ENCODE assay signal across 9 mouse cellular contexts in genomic region chr6:116635251-116636180, GRCm38 (mm10). TPM values are rescaled to one million over a fixed set of nuclear protein-coding genes. Genes with fewer than 3 reads are reported as not detected.
A peak's percentile ranks its signal among the peaks of the same experiment; 100 is the strongest.
DNase-seq lines count a peak whose midpoint lies in the region; ATAC-seq and TF ChIP-seq lines count a peak whose summit lies in the region.
"Had no signal": no experiment of that assay in that cellular context is flagged by ENCODE, and none has a peak within 500 bp of the region (broad histone marks: within the 10 kb centered on the region; RNA-seq: fewer than 3 reads in every experiment).

No protein-coding gene starts in this region.

- no peaks in the 10 kb centered on the region for H3K36me3 ChIP-seq in kidney, embryonic 14.5 days (ENCODE audit: control insufficient read depth, insufficient read depth, low read length)
- no peaks in the 10 kb centered on the region for H3K36me3 ChIP-seq in lung, embryonic 16.5 days (ENCODE audit: control insufficient read depth, insufficient read depth, low read length)

- no peak for TF ChIP-seq CTCF in layer of hippocampus, adult 2 months (conservative IDR thresholded peaks at IDR 0.05)

- H3K9ac ChIP-seq in kidney, embryonic 14.5 days (ENCODE audit: low read depth, low read length): no peak overlapping the region
- no peak overlapping the region for H3K9ac ChIP-seq in lung, embryonic 16.5 days (ENCODE audit: low read length)

- no peaks in the 10 kb centered on the region for H3K27me3 ChIP-seq in kidney, embryonic 14.5 days (ENCODE audit: control insufficient read depth, insufficient read depth, low read length)
- no peaks in the 10 kb centered on the region for H3K27me3 ChIP-seq in lung, embryonic 16.5 days (ENCODE audit: control insufficient read depth, insufficient read depth, low read depth, low read length)

- no peak for DNase-seq in layer of hippocampus, adult 2 months (ENCODE audit: low spot score in 2 of 2)
- no peak for DNase-seq in layer of hippocampus, adult 9-11 months
- DNase-seq in heart, adult 11 months: peak; percentile 100
- no peak for DNase-seq in thymus, postnatal 25 days
- DNase-seq in layer of hippocampus, postnatal 25 days (ENCODE audit: extremely low spot score in 1 of 2, low spot score in 1 of 2): no peak
- DNase-seq in natural killer cell, adult 2 months (ENCODE audit: low spot score in 2 of 2): no peak

- H3K4me3 ChIP-seq in layer of hippocampus, adult 2 months: no peak overlapping the region
- H3K4me3 ChIP-seq in kidney, embryonic 14.5 days (ENCODE audit: low read length): no peak overlapping the region
- no peak overlapping the region for H3K4me3 ChIP-seq in lung, embryonic 16.5 days (ENCODE audit: low read length)

- peak; percentile 73 for ATAC-seq in kidney, embryonic 14.5 days (ENCODE audit: low FRiP score, low TSS enrichment)
- peak; percentile 97 for ATAC-seq in lung, embryonic 16.5 days (ENCODE audit: low read depth)

- peak overlapping the region; percentile 25 for H3K27ac ChIP-seq in layer of hippocampus, adult 2 months
- peak overlapping the region; percentile 32; the same call in 1 of the 2 replicates for H3K27ac ChIP-seq in kidney, embryonic 14.5 days (ENCODE audit: low read depth, low read length)
- peak overlapping the region; percentile 77 for H3K27ac ChIP-seq in lung, embryonic 16.5 days (ENCODE audit: low read length)

- H3K4me1 ChIP-seq in kidney, embryonic 14.5 days (ENCODE audit: control insufficient read depth, insufficient read depth, low read length): peaks cover 7% of the 10 kb centered on the region; the same call in 1 of the 2 replicates
- H3K4me1 ChIP-seq in lung, embryonic 16.5 days (replicated peaks; ENCODE audit: control insufficient read depth, insufficient read depth, low read length): peaks cover 7% of the 10 kb centered on the region

- no peaks in the 10 kb centered on the region for H3K9me3 ChIP-seq in kidney, embryonic 14.5 days (ENCODE audit: control insufficient read depth, low read length)
- H3K9me3 ChIP-seq in lung, embryonic 16.5 days (ENCODE audit: control insufficient read depth, low read length): no peaks in the 10 kb centered on the region

- WGBS in kidney, embryonic 14.5 days: 30% methylated on average over 10 of the region's 10 CpGs
- 32% methylated on average over 10 of the region's 10 CpGs for WGBS in lung, embryonic 16.5 days

- no peak overlapping the region for H3K4me2 ChIP-seq in kidney, embryonic 14.5 days (replicated peaks; ENCODE audit: low read depth, low read length)
- H3K4me2 ChIP-seq in lung, embryonic 16.5 days (ENCODE audit: low read depth, low read length): no peak overlapping the region

RNA-seq across cellular contexts. Expression of gene Zfp422, which starts 6.7 kb away (rescaled TPM):
- 10 to 100 TPM; 21.2 to 22.1 TPM for total RNA-seq in layer of hippocampus, adult 2 months (2021)
- 187 and 240 TPM in 2 replicates for polyA plus RNA-seq in kidney, embryonic 14.5 days (2014; fragmentation: Nextera tagmentation; extraction: Ambion mirVana)
- 146 and 148 TPM in 2 replicates for polyA plus RNA-seq in lung, embryonic 16.5 days (2015; fragmentation: Nextera tagmentation; extraction: Ambion mirVana)
- total RNA-seq in layer of hippocampus, postnatal 25 days (2021): 10 to 100 TPM; 21.9 to 24.4 TPM

RNA-seq across cellular contexts. Expression of gene Depp1, which starts 14.9 kb away (rescaled TPM):
- total RNA-seq in layer of hippocampus, adult 2 months (2021): 1 to 10 TPM in 1 of 2 experiments, under 1 TPM in 1; 0.54 to 1.4 TPM
- polyA plus RNA-seq in kidney, embryonic 14.5 days (2014; fragmentation: Nextera tagmentation; extraction: Ambion mirVana): 23.1 and 27.5 TPM in 2 replicates
- 45.0 and 61.1 TPM in 2 replicates for polyA plus RNA-seq in lung, embryonic 16.5 days (2015; fragmentation: Nextera tagmentation; extraction: Ambion mirVana)
- total RNA-seq in layer of hippocampus, postnatal 25 days (2021): 1 to 10 TPM; 1.1 to 2.9 TPM

RNA-seq across cellular contexts. Expression of gene Rassf4, which starts 38.2 kb away (rescaled TPM):
- 1 to 10 TPM; 3.8 to 6.0 TPM for total RNA-seq in layer of hippocampus, adult 2 months (2021)
- polyA plus RNA-seq in kidney, embryonic 14.5 days (2014; fragmentation: Nextera tagmentation; extraction: Ambion mirVana): 5.4 and 7.8 TPM in 2 replicates
- polyA plus RNA-seq in lung, embryonic 16.5 days (2015; fragmentation: Nextera tagmentation; extraction: Ambion mirVana): 6.8 and 7.2 TPM in 2 replicates
- total RNA-seq in layer of hippocampus, postnatal 25 days (2021): 1 to 10 TPM; 2.2 to 2.8 TPM

RNA-seq across cellular contexts. Expression of gene Olfr215, which starts 51.5 kb away (rescaled TPM):
- total RNA-seq in layer of hippocampus, adult 2 months (2021): not detected
- polyA plus RNA-seq in kidney, embryonic 14.5 days (2014; fragmentation: Nextera tagmentation; extraction: Ambion mirVana): not detected in 2 replicates
- polyA plus RNA-seq in lung, embryonic 16.5 days (2015; fragmentation: Nextera tagmentation; extraction: Ambion mirVana): not detected in 2 replicates
- not detected for total RNA-seq in layer of hippocampus, postnatal 25 days (2021)
- total RNA-seq: gastrocnemius, postnatal 4 days had no signal

Comparison
In these comparisons a context has a peak if more than half of its experiments do, and no peak if none do; other contexts are left out.
1. H3K27ac ChIP-seq: peak in every context shown above with its lines; median percentile 77 in lung, embryonic 16.5 days; 32 in kidney, embryonic 14.5 days; 25 in layer of hippocampus, adult 2 months.